Mouse (Mus musculus) fibroblast of lung, adult 2 months (primary cell): ENCODE results near the gene Kat7.

Experiments used
- DNase-seq: peaks from one replicate; pipeline ENCODE4 v3.0.0-alpha.2; 2011; ENCODE audit warnings: low read depth

Gene Kat7

DNA sequence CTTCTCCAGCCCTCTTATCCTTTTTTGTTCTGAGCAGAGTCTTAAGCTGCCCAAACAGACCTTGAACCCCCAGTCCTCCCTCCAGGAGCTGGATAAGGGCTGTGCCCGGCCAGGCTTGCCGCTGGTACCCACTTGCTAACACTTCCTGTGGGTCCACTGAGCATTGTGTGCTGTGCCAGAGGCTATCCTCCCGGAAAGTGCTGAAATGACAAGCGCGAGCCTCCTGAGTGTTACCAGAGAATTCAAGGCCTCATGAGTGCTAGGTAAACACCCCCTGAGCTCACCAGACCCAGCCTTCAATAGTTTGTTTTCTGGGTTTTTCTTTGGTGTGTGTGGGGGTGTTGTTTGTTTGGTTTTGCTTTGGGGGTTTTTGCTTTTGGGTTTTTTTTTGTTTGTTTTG lies 82.6 kb downstream of the Kat7 start:
- DNase-seq: no peak

GRCm38 (mm10) chr11:95225448-95225847 lies 84.6 kb downstream of the Kat7 start:
- DNase-seq: no peak
